Mouse (Mus musculus): ENCODE measurements around the gene Mdc1.

Gene Mdc1

GRCm38 (mm10) chr17:35870151-35870883 is 29.0 kb downstream of the Mdc1 start:
- in situ Hi-C loops (cut with MboI; ENCODE audit: unreplicated experiment in 2 of 2): loop anchor here (5.0 kb wide), 2 partner anchors 33 to 37 kb away; partner anchors contain the start of gene Tubb5 (in 2 of the 2)

- in situ Hi-C loops (cut with MboI; ENCODE audit: unreplicated experiment in 2 of 2): loop anchor here (5.0 kb wide), 2 partner anchors 34 to 36 kb away; partner anchors contain the start of gene Tubb5 (in 2 of the 2)
These were observed 29.8 kb downstream of the Mdc1 start for GRCm38 (mm10) chr17:35870884-35871696.

GRCm38 (mm10) chr17:35873774-35874519 is 32.6 kb downstream of the Mdc1 start:
- in situ Hi-C loops (cut with MboI; ENCODE audit: unreplicated experiment in 2 of 2): loop anchor here (5.0 kb wide), 2 partner anchors 33 to 37 kb away; partner anchors contain the start of gene Tubb5 (in 2 of the 2)

GRCm38 (mm10) chr17:35874721-35875120 is 33.4 kb downstream of the Mdc1 start:
- in situ Hi-C loops (cut with MboI; ENCODE audit: unreplicated experiment in 2 of 2): loop anchor here (5.0 kb wide), 2 partner anchors 33 to 37 kb away; partner anchors contain the start of gene Tubb5 (in 2 of the 2)

- in situ Hi-C loops (cut with MboI; ENCODE audit: unreplicated experiment in 2 of 2): no loop called here
These were observed 38.1 kb downstream of the Mdc1 start, which contains the start of gene Dhx16 for GRCm38 (mm10) chr17:35879245-35880057. Gene Dhx16 (plus strand): TSS chr17:35879819.

GRCm38 (mm10) chr17:35882924-35883323 is 41.6 kb downstream of the Mdc1 start:
- in situ Hi-C loops (cut with MboI; ENCODE audit: unreplicated experiment in 2 of 2): no loop called here

GRCm38 (mm10) chr17:35883777-35884176 is 42.5 kb downstream of the Mdc1 start:
- in situ Hi-C loops (cut with MboI; ENCODE audit: unreplicated experiment in 2 of 2): no loop called here

- in situ Hi-C loops (cut with MboI; ENCODE audit: unreplicated experiment in 2 of 2): no loop called here
These were observed 46.4 kb downstream of the Mdc1 start for GRCm38 (mm10) chr17:35887725-35888124.

GRCm38 (mm10) chr17:35896781-35897643 is 55.7 kb downstream of the Mdc1 start, which contains the start of gene 2310061I04Rik:
Gene 2310061I04Rik (minus strand): TSS chr17:35897431.
- in situ Hi-C loops (cut with MboI; ENCODE audit: unreplicated experiment in 2 of 2): no loop called here

- in situ Hi-C loops (cut with MboI; ENCODE audit: unreplicated experiment in 2 of 2): no loop called here
These were observed 56.6 kb downstream of the Mdc1 start for GRCm38 (mm10) chr17:35897644-35898573.

GRCm38 (mm10) chr17:35900636-35901035 is 59.3 kb downstream of the Mdc1 start:
- in situ Hi-C loops (cut with MboI; ENCODE audit: unreplicated experiment in 2 of 2): loop anchor here in 1 of 2 experiments (10.0 to 25.0 kb wide), 2 partner anchors 166 to 388 kb away; partner anchors contain the start of genes Cchcr1, Pou5f1 and Tcf19

- in situ Hi-C loops (cut with MboI; ENCODE audit: unreplicated experiment in 2 of 2): loop anchor here in 1 of 2 experiments (10.0 to 25.0 kb wide), 2 partner anchors 169 to 391 kb away; partner anchors contain the start of genes Cchcr1, Pou5f1 and Tcf19
These were observed 62.2 kb downstream of the Mdc1 start for GRCm38 (mm10) chr17:35903343-35903991.

GRCm38 (mm10) chr17:35903992-35904355 is 62.7 kb downstream of the Mdc1 start:
- in situ Hi-C loops (cut with MboI; ENCODE audit: unreplicated experiment in 2 of 2): loop anchor here in 1 of 2 experiments (10.0 to 25.0 kb wide), 2 partner anchors 169 to 392 kb away; partner anchors contain the start of genes Cchcr1, Pou5f1 and Tcf19

- in situ Hi-C loops (cut with MboI; ENCODE audit: unreplicated experiment in 2 of 2): loop anchor here (5.0 to 25.0 kb wide), 6 partner anchors 33 to 393 kb away; partner anchors contain the start of genes Cchcr1 (in 1 of the 2), Pou5f1 (in 1 of the 2) and Tcf19 (in 1 of the 2)
These were observed 64.3 kb downstream of the Mdc1 start for GRCm38 (mm10) chr17:35905587-35905986.

GRCm38 (mm10) chr17:35907609-35908008 is 66.3 kb downstream of the Mdc1 start:
- in situ Hi-C loops (cut with MboI; ENCODE audit: unreplicated experiment in 2 of 2): loop anchor here (5.0 to 25.0 kb wide), 6 partner anchors 35 to 395 kb away; partner anchors contain the start of genes Cchcr1 (in 1 of the 2), Pou5f1 (in 1 of the 2) and Tcf19 (in 1 of the 2)

Data from v-Abl transformed pro-B cells (cell line).